Mouse (Mus musculus) leukemia stem cell, adult 10-12 weeks (primary cell): ENCODE data around the gene Krtap29-1. TPM values are rescaled to one million over a fixed set of nuclear protein-coding genes. Genes with fewer than 3 reads are reported as not detected.

Source experiments
- polyA plus RNA-seq: library from polyadenylated mRNA; stranded (reverse); fragments of >175 nt; gene quantifications from 2 replicates; pipeline ENCODE4 v1.2.3, GENCODE M21; 2012; ENCODE audit warnings: low replicate concordance

Gene Krtap29-1
- polyA plus RNA-seq = not detected in 2 replicates

GRCm38 (mm10) chr11:99978953-99979352, at the start of gene Krtap29-1:
TSS of gene Krtap29-1 (minus strand) at chr11:99979053.

DNA sequence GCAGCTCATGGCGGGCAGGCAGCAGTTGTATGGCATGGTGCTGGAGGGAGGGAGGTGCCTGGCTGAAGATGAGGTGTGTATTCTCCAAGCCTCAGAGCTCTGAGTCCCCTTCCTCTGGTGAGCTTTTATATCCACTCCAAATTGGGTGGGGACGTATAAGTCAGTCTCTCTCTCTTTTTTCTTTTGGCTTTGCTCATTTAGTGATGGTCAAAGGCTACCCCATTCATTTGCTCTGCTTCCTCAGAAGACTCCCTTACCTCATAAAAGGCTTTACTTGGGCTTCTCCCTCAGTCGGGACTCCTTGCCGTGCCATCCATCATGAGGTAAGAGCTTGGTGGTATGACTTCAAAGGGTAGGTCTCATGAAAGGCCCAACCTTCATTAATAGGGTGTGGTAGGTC, 37.3 kb upstream of the Krtap29-1 start, which contains the start of gene Krt33a:
Krt33a (minus strand) TSS at position 101 of the 400 bp plus-strand sequence.

DNA sequence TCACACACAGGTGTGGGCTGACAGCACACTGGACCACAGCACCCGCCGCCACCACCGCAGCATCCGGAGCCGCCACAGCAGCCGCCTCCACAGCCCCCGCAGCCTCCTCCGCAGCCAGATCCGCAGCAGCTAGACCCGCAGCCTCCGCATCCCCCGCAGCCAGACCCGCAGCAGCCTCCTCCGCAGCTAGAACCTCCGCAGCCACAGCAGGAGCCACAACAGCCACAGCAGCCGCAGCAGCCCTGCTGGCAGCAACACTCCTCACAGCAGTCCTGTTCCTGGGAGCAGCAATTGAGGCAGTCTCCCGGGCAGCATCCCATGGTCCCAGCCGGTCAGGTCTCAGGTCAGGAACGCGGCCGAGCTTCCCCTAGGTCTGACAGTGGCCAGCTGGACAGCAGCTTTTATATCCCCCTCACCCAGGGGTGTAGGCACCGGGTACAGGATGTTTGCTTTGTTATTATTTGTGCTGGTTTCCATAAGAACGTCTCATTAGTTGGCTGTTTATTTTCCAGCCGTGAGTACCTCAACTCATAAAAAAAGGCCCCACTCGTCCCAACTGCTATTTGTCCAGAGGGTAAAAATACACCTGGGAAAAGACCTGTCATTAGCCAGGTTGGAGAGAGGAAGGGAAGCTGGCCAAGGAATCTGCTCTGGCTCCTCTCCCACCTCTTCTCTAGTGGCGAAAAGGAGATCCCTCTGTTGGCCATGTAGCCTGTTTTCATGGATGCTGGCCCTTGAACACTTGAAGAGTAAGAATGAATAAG, 14.9 kb upstream of the Krtap29-1 start, which contains the start of gene Krtap17-1:
Krtap17-1 (minus strand) TSS at position 375 of the 764 bp plus-strand sequence.

GRCm38 (mm10) chr11:99986180-99986647, 7.4 kb upstream of the Krtap29-1 start, which contains the start of gene Krtap16-1:
TSS of gene Krtap16-1 (minus strand) at chr11:99986597.

GRCm38 (mm10) chr11:99948175-99948574, 30.7 kb downstream of the Krtap29-1 start, which contains the start of gene Krtap9-5:
TSS of gene Krtap9-5 (plus strand) at chr11:99948475.

DNA sequence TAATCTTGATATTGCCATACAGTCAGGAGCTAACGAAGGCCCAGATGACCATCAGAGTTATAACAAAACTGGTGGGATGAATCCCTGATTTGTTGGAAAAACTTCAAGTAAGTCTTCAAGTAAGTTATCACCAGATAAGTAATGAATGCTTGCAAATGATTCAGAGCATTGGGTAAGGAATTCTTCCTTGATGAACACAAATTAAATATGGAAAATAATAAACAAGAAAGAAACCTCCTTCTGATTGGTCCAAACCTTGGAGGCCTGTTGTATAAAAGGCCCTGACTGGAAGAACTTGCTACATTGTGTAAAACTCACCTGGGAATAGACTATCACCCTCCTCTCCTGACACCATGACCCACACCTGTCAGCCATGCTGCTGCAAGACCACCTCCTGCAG, 42.9 kb downstream of the Krtap29-1 start, which contains the start of gene Krtap31-2:
Krtap31-2 (plus strand) TSS at position 301 of the 400 bp plus-strand sequence.

Other genes starting within 250 kb of the Krtap29-1 start
- not detected in 2 replicates for gene Gm14180, start 244.8 kb downstream of the Krtap29-1 start, polyA plus RNA-seq
- gene Gm11595, start 206.1 kb downstream of the Krtap29-1 start, polyA plus RNA-seq = not detected in 2 replicates
- not detected in 2 replicates for gene Krtap4-8, start 198.3 kb downstream of the Krtap29-1 start, polyA plus RNA-seq
- gene Krtap4-9, start 193.9 kb downstream of the Krtap29-1 start, polyA plus RNA-seq = not detected in 2 replicates
- not detected in 2 replicates for gene Gm11596, start 185.6 kb downstream of the Krtap29-1 start, polyA plus RNA-seq
- gene Gm11569, start 180.1 kb downstream of the Krtap29-1 start, polyA plus RNA-seq = 0.86 TPM in 1 of 2 replicates, not detected in the other
- not detected in 2 replicates for gene Gm11554, start 174.6 kb downstream of the Krtap29-1 start, polyA plus RNA-seq
- not detected in 2 replicates for gene Krtap4-13, start 169.2 kb downstream of the Krtap29-1 start, polyA plus RNA-seq
- not detected in 2 replicates for gene Gm11564, start 163.4 kb downstream of the Krtap29-1 start, polyA plus RNA-seq
- not detected in 2 replicates for gene 2300003K06Rik, start 141.0 kb downstream of the Krtap29-1 start, polyA plus RNA-seq
- not detected in 2 replicates for gene Krtap4-16, start 127.4 kb downstream of the Krtap29-1 start, polyA plus RNA-seq
- gene Gm11568, start 121.1 kb downstream of the Krtap29-1 start, polyA plus RNA-seq = not detected in 2 replicates
- not detected in 2 replicates for gene Gm11559, start 114.6 kb downstream of the Krtap29-1 start, polyA plus RNA-seq
- not detected in 2 replicates for gene Krtap9-1, start 105.7 kb downstream of the Krtap29-1 start, polyA plus RNA-seq
- not detected in 2 replicates for gene Gm11567, start 99.9 kb downstream of the Krtap29-1 start, polyA plus RNA-seq
- gene Krtap31-1, start 71.1 kb downstream of the Krtap29-1 start, polyA plus RNA-seq = not detected in 2 replicates
- gene Gm11565, start 64.3 kb downstream of the Krtap29-1 start, polyA plus RNA-seq = not detected in 2 replicates
- gene Krtap31-2, start 42.8 kb downstream of the Krtap29-1 start, polyA plus RNA-seq = not detected in 2 replicates
- not detected in 2 replicates for gene Krtap9-5, start 30.6 kb downstream of the Krtap29-1 start, polyA plus RNA-seq
- gene Krtap16-1, start 7.5 kb upstream of the Krtap29-1 start, polyA plus RNA-seq = not detected in 2 replicates
- not detected in 2 replicates for gene Krtap17-1, start 14.9 kb upstream of the Krtap29-1 start, polyA plus RNA-seq
- gene Krt33a, start 37.2 kb upstream of the Krtap29-1 start, polyA plus RNA-seq = not detected in 2 replicates
- not detected in 2 replicates for gene Krt33b, start 50.8 kb upstream of the Krtap29-1 start, polyA plus RNA-seq
- gene Krt34, start 62.5 kb upstream of the Krtap29-1 start, polyA plus RNA-seq = not detected in 2 replicates
- gene Krt31, start 71.5 kb upstream of the Krtap29-1 start, polyA plus RNA-seq = not detected in 2 replicates
- not detected in 2 replicates for gene Krt32, start 109.2 kb upstream of the Krtap29-1 start, polyA plus RNA-seq
- not detected in 2 replicates for gene Krt35, start 117.2 kb upstream of the Krtap29-1 start, polyA plus RNA-seq
- not detected in 2 replicates for gene Krt36, start 126.6 kb upstream of the Krtap29-1 start, polyA plus RNA-seq
- gene Krt13, start 142.5 kb upstream of the Krtap29-1 start, polyA plus RNA-seq = not detected in 2 replicates
- 0.10 TPM in 1 of 2 replicates, not detected in the other for gene Krt15, start 156.9 kb upstream of the Krtap29-1 start, polyA plus RNA-seq
- 0.15 and 1.7 TPM in 2 replicates for gene Krt19, start 169.6 kb upstream of the Krtap29-1 start, polyA plus RNA-seq
- not detected in 2 replicates for gene Krt9, start 214.2 kb upstream of the Krtap29-1 start, polyA plus RNA-seq
- 0.23 and 0.48 TPM in 2 replicates for gene Krt14, start 228.5 kb upstream of the Krtap29-1 start, polyA plus RNA-seq